Mouse (Mus musculus) megakaryocyte-erythroid progenitor cell, adult 5 weeks (primary cell): ENCODE results near the gene Gcsh. TPM values are rescaled to one million over a fixed set of nuclear protein-coding genes. Genes with fewer than 3 reads are reported as not detected.

Source experiments
- polyA plus RNA-seq: library from polyadenylated mRNA; stranded (reverse); fragments of >175 nt; gene quantifications from 2 replicates; pipeline ENCODE4 v1.2.3, GENCODE M21; 2012

The Gcsh gene
- 12.2 and 12.9 TPM in 2 replicates for polyA plus RNA-seq

GRCm38 (mm10) chr8:116993095-116993867 is at the start of gene Gcsh:
TSS of gene Gcsh (minus strand) at chr8:116993537.

DNA sequence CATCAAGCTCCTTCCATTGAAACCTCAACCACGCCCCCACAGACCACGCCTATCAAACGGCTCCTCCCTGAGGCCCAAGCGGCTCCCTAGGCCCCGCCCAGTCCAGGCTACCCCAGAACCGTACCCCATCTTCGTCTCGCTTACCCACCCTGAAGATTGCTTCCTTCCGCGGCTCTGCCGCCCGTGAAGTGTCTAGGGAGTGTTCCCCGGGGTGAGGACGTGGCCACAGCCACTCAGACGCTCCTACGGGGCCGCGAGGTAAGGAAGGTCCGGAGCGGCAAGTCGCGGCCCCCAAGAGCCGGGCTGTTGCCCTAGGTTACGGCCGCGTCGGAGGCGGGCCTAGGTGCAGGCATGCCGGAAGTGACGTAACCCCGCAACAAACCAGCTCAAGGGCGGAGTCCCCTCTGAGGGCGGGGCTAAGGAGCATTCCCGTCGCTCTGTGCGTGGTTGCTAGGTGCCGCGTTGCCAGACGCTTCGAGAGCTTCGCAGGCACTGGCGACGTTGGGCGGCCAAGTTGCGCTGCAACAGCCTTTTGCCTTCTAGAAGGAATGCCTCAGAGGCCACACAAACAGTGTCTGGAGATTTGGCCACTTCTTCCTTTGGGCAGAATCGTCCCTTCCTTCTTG is 14.6 kb downstream of the Gcsh start, which contains the start of gene 1700030J22Rik:
TSS of gene 1700030J22Rik (minus strand) at position 329 of the 626 bp plus-strand sequence.

DNA sequence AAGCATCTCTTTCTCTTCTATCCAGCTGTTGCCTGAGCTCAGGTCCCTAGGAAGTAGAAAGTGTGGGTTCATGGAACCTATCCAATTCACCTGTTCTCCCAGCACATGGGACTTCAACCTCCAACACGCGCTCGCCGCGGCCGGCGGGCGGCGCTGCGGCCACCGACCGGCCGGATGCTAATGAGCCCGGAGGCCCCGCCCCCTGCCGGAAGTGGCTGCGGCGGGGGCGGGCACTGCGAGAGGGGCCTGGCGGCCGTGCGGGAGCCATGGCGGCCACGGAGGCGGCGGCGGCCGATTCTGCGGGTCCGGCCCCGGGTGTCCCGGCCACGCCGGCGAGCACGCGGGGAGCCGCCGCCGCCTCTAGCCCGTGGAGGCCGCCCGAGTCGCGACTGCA is 50.2 kb downstream of the Gcsh start, which contains the start of gene Atmin:
TSS of gene Atmin (plus strand) at position 233 of the 394 bp plus-strand sequence.

Other genes with a start within 250 kb of the Gcsh start
- 38.7 and 40.3 TPM in 2 replicates for gene Cmc2, start 72.1 kb downstream of the Gcsh start, polyA plus RNA-seq
- 5.5 and 6.7 TPM in 2 replicates for gene Cenpn, start 71.8 kb downstream of the Gcsh start, polyA plus RNA-seq
- gene Atmin, start 50.1 kb downstream of the Gcsh start, polyA plus RNA-seq, result 4.5 and 6.1 TPM in 2 replicates
- gene 1700030J22Rik, start 14.6 kb downstream of the Gcsh start, polyA plus RNA-seq, result 0.63 and 0.92 TPM in 2 replicates
- gene Pkd1l2, start 88.9 kb upstream of the Gcsh start, polyA plus RNA-seq, result 0.09 and 0.45 TPM in 2 replicates
- 0.04 TPM in 1 of 2 replicates, not detected in the other for gene Bco1, start 102.3 kb upstream of the Gcsh start, polyA plus RNA-seq
- 1.4 and 1.5 TPM in 2 replicates for gene Gan, start 164.6 kb upstream of the Gcsh start, polyA plus RNA-seq